Mouse (Mus musculus) urinary bladder, postnatal 10 days (tissue): ENCODE data around the gene 1700013G24Rik.
A peak's percentile ranks its signal among the peaks of the same experiment; 100 is the strongest.
"Not testable (repeated sequence)": the region's sequence is repeated elsewhere in the genome, so short reads cannot be mapped to it uniquely, and the experiment has no call there.

Experiments
- DNase-seq: peaks from one replicate; pipeline ENCODE4 v3.0.0; 2022; ENCODE audit warnings: low spot score

The 1700013G24Rik gene

DNA sequence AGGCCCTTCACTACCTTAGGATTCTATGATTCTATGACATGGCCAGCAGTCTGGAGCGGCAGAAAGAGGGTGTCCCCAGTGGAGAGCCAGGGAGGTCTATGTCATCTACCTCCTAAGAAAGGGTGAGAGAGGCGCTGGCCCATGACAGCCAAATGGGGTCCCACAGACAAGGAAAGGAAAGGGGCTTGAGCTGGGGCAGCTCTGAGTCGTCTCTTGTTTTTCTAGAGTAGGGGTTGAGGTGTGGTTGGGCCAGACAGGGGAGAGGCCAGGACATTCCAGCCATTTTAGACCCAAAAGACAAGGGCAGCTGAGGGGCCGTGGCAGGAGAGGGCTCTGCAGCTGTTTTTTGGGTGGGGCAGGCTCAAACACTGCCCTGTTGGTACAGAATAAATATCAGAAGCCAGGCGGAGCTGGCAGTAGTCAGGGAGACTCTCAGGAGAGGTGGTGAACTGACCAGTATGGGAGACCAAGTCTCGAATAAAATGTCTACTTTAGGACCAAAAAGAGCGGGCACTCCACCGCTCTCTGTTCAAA is at the start of gene 1700013G24Rik:
TSS of gene 1700013G24Rik (plus strand) at position 51 of the 534 bp plus-strand sequence.
- no peak for DNase-seq

DNA sequence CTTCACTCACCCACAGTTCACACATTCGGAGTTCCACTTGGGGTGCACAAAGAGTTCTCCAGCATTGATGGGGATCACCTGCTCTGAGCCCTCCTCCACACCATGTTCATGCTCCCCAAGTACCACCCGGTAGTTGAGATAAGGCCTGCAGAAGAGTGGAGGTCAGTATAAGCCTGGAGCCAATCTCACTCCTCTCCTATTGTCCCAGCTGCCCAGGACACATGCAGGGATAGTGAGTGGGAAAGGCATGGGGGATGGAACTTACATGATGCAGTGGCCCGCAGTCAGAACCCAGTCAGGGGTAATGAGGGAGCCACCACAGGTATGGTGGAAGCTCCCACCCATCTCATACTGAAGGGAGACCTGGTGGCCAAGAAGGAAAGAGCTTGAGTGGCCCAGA is 47.5 kb upstream of the 1700013G24Rik start:
- DNase-seq, result no peak

DNA sequence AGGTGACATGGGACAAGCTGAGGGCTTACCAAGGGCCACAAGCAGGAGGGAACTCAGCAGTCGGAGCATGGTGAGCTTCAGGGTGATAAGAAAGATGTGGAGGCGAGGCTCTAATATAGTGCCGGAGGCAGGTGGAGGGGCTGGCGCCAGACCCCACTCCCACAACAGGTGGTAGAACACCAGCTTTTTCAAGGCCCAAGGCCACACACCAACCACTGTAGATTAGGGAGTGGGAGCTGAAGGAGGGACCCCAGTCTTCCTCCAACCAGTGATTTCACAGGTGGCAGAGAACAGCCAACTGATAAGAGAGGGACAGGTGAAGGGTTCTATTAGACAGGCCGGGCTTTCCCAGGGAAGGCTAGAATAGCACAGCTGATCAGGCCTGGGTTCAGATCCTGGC is 43.4 kb upstream of the 1700013G24Rik start, which contains the start of gene Cela3a:
TSS of gene Cela3a (minus strand) at position 101 of the 400 bp plus-strand sequence.
- DNase-seq, result no peak

DNA sequence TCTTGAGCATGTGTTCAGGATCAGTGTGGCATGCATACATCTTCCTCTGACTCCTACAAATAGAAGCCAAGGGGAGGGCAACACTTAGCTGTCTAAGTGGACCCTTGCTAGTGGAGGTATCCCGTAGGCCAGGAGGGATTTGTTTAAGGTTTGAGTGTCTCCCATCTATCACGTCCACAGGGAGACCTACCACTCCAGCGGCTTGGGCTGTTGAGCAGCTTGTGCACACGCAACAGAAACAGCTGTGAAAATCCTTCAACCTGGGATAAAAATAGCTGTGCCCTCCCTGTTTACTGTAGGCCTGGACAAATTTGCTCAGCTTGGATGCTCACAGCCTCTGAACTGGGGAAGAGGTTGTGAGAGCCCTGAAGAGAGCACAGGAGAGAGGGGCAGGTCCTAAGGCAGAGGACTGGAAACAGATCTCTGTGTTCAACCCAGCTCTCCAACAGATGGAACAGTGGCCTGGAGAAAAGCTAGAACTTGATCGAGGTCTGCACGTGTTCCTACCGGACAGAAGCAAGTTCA is 40.8 kb upstream of the 1700013G24Rik start:
- DNase-seq, result not testable (repeated sequence)

DNA sequence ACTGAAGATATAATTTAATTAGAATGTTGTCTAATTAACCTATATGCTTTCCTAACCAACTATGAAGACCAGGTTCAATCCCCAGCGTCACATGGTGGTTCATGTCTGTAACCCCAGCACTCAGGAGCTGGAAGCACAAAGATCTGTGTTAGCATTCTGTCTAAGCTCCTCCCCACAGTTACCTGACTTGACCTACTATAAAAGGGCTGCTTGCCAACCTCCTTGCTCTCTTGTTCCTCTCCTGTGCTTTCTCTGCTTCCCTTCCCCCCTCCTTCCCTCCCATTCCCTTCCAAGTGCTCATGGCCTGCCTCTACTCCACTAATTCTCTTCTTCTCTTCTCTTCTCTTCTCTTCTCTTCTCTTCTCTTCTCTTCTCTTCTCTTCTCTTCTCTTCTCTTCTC is 38.1 kb upstream of the 1700013G24Rik start:
- no peak for DNase-seq

DNA sequence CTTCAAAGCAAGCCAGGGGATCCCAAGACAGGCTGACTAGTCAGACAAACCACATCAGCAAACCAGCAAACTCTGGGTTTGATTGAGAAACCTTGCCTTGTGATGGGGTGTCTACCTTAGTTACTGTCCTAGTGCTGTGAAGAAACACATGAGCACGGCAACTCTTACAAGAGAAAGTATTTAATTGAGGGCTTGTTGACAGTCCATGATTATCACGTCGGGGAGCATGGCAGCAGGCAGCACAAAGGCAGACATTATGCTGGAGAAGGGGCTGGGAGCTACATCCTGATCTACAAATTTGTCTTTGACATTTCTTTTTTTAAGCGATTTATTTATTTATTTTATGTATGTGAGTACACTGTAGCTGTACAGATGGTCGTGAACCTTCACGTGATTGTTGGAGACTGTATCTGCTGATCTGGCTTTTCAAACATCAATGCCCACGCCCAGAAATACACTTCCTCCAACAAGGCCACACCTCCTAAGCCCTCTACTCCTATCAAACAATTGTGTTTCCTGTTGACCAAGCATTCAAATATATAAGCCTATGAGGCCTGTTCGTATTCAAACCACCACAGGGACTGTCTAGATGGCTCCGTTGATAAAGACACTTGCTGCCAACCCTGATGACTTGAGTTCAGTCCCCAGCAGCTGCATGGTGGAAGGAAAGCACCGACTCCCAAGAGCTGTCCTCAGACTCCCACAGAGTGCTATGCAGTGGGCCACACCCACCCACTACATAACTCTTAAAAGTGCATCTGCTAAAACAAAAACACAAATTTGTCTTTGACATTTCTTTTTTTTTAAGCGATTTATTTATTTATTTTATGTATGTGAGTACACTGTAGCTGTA is 35.1 kb upstream of the 1700013G24Rik start:
- DNase-seq, result no peak

DNA sequence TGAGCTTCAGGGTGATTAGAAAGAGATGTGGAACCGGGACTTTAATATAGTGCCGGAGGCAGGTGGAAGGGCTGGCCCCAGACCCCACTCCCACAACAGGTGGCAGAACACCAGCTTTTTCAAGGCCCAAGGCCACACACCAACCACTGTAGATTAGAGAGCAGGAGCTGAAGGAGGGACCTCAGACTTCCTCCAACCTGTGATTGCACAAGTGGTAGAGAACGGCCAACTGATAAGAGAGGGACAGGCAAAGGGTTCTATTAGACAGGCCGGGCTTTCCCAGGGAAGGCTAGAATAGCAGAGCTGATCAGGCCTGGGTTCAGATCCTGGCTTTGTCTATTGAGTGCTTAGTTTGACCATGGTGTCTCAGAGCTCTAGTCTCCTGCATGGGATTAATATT is 22.6 kb upstream of the 1700013G24Rik start, which contains the start of gene Cela3b:
TSS of gene Cela3b (minus strand) at position 39 of the 400 bp plus-strand sequence.
- DNase-seq, result no peak

DNA sequence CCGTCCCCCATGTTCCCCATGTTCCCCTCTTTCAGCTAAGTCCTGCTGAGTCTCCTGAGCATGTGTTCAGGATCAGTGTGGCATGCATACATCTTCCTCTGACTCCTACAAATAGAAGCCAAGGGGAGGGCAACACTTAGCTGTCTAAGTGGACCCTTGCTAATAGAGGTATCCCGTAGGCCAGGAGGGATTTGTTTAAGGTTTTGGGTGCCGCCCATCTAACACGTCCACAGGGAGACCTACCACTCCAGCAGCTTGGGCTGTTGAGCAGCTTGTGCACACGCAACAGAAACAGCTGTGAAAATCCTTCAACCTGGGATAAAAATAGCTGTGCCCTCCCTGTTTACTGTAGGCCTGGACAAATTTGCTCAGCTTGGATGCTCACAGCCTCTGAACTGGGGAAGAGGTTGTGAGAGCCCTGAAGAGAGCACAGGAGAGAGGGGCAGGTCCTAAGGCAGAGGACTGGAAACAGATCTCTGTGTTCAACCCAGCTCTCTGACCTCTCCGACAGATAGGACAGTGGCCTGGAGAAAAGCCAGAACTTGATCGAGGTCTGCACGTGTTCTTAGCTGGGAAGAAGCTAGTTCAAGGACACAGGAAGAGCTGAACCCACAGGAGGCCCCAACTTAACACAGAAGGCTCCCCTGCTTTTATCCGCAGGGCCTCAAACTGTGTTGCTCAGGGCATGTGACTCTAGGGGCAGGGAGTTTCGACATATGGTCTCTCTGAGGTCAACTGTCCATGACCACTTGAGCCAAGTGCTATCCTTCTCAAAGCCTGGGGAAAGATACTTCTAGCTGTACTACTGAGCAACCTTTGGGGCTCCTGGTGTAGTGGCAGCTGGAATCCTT is 20.2 kb upstream of the 1700013G24Rik start:
- not testable (repeated sequence) for DNase-seq

DNA sequence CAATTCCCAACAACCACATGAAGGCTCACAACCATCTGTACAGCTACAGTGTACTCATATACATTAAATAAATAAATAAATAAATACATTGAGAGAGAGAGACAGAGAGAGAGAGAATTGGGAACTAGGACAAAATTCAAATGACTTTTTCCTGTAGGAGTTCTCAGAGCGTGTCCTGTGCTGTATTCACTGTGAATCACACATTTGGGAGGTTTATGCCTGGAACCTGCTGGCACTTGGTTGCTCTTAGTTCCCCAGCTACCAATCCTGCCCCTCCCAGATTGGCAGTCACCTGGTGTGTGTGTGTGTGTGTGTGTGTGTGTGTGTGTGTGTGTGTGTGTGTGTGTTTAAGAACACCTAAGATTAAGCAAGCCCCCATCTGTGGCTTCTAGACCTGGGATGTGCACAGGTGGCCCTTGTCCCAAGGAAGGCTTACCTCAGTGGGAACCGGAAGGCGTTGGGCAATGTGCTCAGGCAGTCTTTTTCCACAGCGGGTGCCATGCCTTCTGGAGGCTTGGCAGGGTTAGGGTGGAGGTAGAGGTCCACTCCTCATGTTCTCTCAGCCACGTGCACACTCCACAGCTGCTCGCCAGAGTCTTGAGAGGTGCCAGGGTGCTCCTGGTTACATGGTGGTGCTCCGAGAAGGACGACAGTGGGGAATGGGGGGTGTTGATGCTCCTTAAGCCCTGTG is 16.0 kb upstream of the 1700013G24Rik start:
- DNase-seq, result no peak

DNA sequence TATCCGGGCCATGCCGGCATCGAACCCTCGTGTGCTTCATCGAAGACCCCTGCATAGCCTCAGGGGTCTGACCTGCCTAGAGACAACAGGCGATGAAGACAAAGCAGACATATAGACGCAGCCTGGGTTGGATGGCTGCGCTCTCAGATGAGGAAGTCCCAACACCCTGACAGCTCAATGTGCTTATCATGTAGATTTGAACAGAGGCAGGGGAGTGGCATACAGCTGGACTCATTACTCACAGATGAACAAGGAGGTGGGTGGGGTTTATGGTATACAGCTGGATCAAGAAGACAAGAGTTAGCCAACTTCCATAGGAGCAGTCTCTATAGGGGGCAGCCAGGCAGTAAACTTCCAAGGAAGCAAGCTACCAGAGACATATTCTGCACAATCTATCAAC is 14.2 kb upstream of the 1700013G24Rik start:
- DNase-seq, result no peak

DNA sequence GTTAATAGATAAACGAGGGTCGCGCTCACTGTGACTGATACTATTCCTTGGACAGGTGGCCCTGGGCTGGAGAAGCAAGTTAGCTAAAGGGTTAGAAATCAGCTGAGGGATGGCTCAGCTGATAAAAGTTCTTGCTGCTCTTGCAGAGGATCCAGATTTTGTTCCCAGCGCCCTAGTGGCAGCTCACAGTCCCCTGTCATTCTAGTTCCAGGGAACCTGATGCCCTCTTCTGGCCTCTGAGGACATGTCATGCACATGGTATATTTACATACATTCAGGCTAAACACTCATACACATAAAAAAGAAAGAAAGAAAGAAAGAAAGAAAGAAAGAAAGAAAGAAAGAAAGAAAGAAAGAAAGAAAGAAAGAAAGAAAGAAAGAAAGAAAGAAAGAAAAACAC is 11.8 kb upstream of the 1700013G24Rik start:
- no peak for DNase-seq

DNA sequence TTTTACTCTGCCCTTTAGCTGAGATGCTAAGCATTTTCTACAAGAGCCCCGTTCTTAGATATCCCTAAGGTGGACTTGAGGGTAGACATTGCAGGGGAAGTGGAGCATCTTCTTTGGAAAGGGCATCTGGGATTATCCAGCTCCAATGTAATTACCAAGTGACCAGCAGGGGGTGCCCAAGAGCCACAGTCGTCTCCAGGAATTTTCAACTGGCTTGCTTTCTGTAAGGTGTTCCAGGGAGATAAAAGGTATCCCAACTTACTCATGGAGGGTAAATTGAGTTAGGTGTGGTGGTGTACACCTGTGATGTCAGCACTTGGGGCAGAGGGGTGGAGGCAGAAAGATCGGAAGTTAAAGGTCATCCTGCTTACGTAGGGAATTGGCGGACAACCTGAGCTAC is 9.5 kb upstream of the 1700013G24Rik start:
- DNase-seq, result peak; percentile 32

DNA sequence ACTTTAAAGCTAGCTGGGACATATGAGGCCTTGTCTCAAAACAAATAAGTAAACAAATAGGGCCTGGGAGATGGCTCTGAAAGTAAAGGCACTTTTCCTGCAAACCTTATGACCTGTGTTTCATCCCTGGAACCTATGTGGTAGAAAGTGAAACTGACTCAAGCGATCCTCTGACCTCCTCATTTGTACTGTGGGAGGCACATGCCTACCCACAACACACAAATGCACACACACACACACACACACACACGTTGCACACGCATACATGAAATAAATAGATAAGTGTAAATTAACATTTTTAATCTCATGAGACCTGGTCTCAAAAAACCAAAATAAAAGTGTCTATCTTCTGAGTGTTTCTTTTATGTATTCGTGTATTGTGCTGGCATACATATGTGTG is 7.2 kb upstream of the 1700013G24Rik start:
- DNase-seq, result no peak

DNA sequence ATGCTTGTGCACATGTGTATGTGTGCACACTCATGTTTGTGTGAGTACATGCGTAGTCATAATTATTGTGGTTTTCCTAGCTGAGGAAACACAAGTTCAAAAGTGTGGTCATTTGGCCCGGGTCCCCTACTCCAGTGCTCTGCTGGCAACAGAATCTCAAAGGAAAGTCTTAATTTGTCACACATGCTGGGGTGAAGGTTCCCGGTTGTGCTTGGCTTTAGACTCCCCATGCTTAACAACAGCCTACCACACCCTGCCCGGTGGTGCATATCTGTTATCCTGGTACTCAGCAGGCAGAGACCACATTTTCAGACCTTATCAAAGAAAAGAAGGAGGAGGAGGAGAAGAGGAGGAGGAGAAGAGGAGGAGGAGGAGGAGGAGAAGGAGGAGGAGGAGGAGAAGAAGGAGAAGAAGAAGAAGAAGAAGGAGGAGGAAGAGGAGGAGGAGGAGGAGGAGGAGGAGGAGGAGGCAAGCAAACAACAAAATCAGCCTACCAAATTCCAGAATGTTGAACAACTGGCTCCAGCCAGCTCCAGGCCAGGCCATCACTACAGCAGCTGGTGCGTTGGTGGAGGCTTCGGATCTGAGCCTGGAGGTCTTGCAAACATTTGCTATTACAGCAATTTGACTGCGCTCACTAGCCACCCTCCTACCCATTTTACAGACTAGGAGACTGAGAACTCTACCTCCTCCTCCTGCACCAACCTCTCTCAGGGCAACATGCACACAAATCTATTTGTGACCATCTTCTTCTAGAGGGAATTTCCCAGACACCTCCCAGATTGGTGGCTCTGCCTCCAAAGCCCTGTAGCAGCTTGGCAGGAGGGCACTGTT is 5.5 kb upstream of the 1700013G24Rik start:
- no peak for DNase-seq

DNA sequence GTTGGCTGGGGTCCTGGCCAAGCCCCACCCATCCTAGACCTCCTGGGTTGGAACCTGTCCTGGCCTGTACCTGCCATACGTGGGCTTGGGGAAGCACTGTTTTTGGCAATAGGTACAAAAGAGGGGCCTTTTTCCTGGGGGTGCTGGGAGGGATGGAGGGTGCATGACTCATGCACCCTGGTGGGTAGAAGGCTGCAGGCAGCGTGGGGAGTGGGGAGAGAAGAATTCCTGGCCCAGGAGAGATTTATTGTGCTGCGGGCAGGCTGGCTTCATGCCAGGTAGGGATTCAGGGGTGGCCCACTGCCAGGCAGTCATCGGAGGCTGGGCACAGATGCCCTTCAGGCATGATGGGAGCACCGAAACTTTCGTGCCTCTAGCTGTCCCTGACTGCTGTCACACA is 4.9 kb upstream of the 1700013G24Rik start:
- DNase-seq, result no peak

DNA sequence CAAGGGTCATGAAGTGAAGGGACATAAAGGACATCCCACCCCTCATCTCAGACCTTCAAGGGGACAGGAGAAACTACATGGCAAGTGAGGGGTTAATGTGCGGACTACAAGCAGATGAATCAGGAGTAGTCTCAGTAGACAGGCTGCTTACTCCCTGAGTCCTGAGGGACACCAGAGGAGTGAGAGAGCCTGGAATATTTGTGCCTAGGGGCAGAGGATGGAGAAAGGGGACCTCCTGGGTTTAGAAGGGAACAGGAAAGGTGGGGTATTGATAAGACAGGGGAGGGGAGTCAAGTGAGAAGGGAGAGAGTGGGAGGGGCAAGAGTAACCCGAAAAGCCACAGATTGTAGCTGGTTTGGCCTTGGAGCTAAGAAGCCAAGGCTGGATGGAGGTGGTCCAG is 4.4 kb upstream of the 1700013G24Rik start:
- no peak for DNase-seq

DNA sequence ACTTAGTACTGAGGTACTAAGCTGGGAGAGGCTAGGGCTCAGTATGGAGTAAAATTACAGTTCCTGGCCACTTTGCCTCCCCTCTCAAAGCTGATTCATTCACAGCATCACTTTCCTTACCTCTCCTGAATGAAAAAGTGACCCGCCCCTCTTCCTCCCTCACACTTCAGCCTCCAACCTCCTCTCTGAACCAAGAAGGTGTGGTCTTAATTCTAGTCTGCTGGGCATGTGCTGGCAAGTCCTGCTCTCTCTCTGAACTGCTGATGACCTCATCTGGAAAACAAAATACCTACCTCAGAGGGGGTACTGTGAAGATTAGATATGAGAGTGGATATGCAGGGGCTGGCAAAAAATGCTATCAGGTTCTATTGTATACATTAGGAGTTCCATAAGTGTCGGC is 4.0 kb upstream of the 1700013G24Rik start:
- no peak for DNase-seq

DNA sequence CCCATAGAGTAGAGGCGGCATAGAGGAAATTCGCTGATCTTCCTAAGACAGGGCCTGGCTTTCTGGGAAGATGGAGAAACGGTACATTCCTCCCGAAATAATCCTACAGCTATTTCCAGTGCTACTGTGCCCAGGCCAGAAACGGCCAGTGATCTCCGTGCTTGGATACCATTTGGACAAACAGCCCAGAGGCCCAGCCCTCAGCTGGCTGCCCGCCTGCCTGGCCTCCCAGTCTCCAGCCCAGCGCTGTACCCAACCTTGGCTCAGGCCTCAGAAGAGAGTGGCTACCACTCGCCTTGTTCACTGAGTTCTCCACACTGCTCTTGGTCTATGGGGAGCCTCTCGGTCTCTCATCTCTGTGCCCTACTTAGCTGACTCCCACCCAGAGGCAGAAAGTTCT is 3.4 kb upstream of the 1700013G24Rik start:
- no peak for DNase-seq

DNA sequence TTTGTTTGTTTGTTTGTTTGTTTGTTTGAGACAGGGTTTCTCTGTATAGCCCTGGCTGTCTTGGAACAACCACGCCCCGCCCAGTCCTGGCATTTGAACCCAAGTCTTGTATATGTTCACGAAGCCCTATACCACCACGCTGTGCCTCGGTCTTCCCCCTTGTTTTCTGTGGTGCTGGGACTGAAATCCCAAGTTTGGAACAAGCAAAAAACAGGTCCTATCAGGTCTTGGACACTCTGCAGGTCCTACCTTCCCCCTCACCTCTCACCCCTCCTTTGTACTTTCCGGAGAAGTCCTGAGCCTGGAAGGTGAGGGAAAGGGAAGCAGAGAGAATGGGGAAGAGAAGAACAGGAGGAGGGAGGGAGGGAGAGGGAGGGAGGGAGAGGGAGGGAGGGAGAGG is 894 bp upstream of the 1700013G24Rik start:
- no peak for DNase-seq

DNA sequence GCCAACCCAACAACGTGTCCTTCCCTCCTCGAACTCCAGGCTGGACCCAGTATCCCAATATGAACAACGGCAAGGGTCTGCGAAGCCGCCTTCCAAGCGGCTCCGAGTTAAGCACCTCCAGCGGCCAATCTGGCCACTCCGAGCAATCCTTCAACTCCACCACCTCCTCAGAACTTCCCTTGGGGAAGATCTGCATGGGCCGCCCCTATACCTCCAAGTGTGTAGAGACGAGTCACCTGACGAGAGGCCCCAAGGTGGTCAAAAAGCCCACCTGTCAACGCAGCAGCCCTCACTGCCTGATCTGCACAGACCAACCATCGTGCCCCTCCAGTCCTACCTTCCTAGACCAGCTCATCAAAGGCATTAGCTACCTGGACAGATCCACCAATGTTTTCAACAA is 1.5 kb downstream of the 1700013G24Rik start:
- DNase-seq, result no peak

DNA sequence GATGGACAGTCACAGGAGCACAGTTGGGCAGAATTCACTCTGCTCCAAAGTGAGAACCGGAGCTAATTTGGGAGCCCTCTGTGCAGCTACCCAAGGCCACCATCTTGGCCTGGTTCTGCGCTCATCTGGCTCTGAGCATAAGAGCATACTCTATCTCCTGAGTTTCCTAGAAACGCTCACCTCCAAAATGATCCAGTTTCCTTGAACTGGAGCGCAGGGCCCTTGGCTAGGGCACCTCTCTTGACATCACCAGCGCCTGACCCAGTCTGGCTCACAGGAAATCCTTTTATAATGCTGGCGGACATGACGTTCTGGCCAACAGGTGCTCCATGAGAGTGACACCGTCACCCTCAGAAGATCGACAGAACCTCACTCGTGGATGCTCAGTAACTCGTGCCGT is 3.5 kb downstream of the 1700013G24Rik start:
- no peak for DNase-seq
